Mouse (Mus musculus) liver, postnatal 0 days (tissue): ENCODE measurements around the gene Zfp990. TPM values are rescaled to one million over a fixed set of nuclear protein-coding genes. Genes with fewer than 3 reads are reported as not detected.
"Not testable (repeated sequence)": the region's sequence is repeated elsewhere in the genome, so short reads cannot be mapped to it uniquely, and the experiment has no call there.

ENCODE experiments used
- ATAC-seq: fragments of 200-750 bp; cut with Nextera tagmentation; 2 replicates; pipeline ENCODE4 v1.8.0; 2017; ENCODE audit warnings: mild to moderate bottlenecking, moderate library complexity
- DNase-seq: peaks from one replicate; pipeline ENCODE4 v3.0.0-alpha.2; 2016
- H3K27ac ChIP-seq: fragments of 300-500 bp; sonication (generic); 2 replicates; pipeline ENCODE4 v1.5.1; 2014; ENCODE audit warnings: antibody characterized with exemption, moderate library complexity, mild to moderate bottlenecking, low read depth
- H3K27me3 ChIP-seq: fragments of 300-500 bp; sonication (generic); 2 replicates; pipeline ENCODE4 v1.6.1; 2014; ENCODE audit warnings: low read length, control low read depth, mixed read lengths; ENCODE audit not compliant: insufficient read depth
- H3K36me3 ChIP-seq: fragments of 300-500 bp; sonication (generic); replicated peaks from 2 replicates; pipeline ENCODE4 v1.6.1; 2014; ENCODE audit warnings: mild to moderate bottlenecking, control low read depth, low read length, moderate library complexity, mixed read lengths; ENCODE audit not compliant: insufficient read depth
- H3K4me1 ChIP-seq: fragments of 300-500 bp; sonication (generic); 2 replicates; pipeline ENCODE4 v1.6.1; 2014; ENCODE audit warnings: antibody characterized with exemption, mild to moderate bottlenecking, control low read depth; ENCODE audit not compliant: insufficient read depth
- H3K4me2 ChIP-seq: fragments of 300-500 bp; sonication (generic); 2 replicates; pipeline ENCODE4 v1.6.1; 2014; ENCODE audit warnings: low read depth, mild to moderate bottlenecking, low read length, moderate library complexity, mixed read lengths
- H3K4me3 ChIP-seq: fragments of 300-500 bp; sonication (generic); 2 replicates; pipeline ENCODE4 v1.5.1; 2014; ENCODE audit warnings: low read depth, low read length
- H3K9ac ChIP-seq: fragments of 300-500 bp; sonication (generic); replicated peaks from 2 replicates; pipeline ENCODE4 v1.6.1; 2014; ENCODE audit warnings: mild to moderate bottlenecking, moderate library complexity
- H3K9me3 ChIP-seq: fragments of 300-500 bp; sonication (generic); 2 replicates; pipeline ENCODE4 v1.6.1; 2016; ENCODE audit warnings: mild to moderate bottlenecking, control low read depth, low read length, mixed read lengths
- CTCF ChIP-seq: sonication (generic); IDR thresholded peaks from 2 replicates; pipeline ENCODE4 v1.5.1; 2016; ENCODE audit warnings: antibody characterized with exemption, low read depth
- EP300 ChIP-seq: IDR thresholded peaks from 2 replicates; pipeline ENCODE4 v1.6.1; 2016; ENCODE audit warnings: antibody characterized with exemption, low read depth, mild to moderate bottlenecking
- WGBS: fragments of 180-500 bp; shearing (Covaris S2); extraction: QIAGEN DNeasy Blood & Tissue Kit; methylation state at CpG from one replicate; pipeline ENCODE4 v1.1.7; 2014; ENCODE audit not compliant: insufficient replicate concordance; 5-methylcytosine and 5-hydroxymethylcytosine counted together
- polyA plus RNA-seq: library from polyadenylated mRNA; unstranded; fragments of >200 nt; fragmentation: Nextera tagmentation; extraction: Ambion mirVana; gene quantifications from 2 replicates; pipeline ENCODE4 v1.2.1, GENCODE M21; 2015

Zfp990 gene
- polyA plus RNA-seq, 1 experiment from 2014 or later, result not detected

GRCm38 (mm10) chr4:145517391-145517790 lies 6.8 kb downstream of the Zfp990 start:
- H3K36me3 ChIP-seq, H3K9me3 ChIP-seq, H3K9ac ChIP-seq, H3K27me3 ChIP-seq, H3K27ac ChIP-seq, H3K4me1 ChIP-seq, DNase-seq, H3K4me2 ChIP-seq, H3K4me3 ChIP-seq, ATAC-seq: not testable (repeated sequence)
- no CpG with 5 or more reads among the region's 1 CpGs for WGBS

DNA sequence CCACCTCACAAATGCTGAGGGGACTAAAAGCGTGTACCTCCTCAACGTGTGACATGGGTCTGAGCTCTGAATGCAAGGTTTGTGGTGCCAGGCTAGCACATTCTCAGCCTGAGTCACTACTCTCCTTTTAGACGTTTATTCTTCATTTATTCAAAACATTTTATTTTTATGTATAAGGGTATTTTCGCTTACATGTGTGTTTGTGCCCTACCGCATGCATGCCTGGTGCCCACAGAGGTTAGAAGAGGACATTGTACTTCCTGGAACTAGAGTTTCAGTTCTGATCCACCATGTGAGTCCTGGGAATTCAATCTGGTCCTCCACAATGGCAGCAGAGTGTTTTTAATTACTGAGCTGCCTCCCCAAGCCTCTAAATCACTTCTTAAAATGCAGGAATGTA lies 33.3 kb downstream of the Zfp990 start:
- 67% methylated on average over 5 of the region's 5 CpGs for WGBS

DNA sequence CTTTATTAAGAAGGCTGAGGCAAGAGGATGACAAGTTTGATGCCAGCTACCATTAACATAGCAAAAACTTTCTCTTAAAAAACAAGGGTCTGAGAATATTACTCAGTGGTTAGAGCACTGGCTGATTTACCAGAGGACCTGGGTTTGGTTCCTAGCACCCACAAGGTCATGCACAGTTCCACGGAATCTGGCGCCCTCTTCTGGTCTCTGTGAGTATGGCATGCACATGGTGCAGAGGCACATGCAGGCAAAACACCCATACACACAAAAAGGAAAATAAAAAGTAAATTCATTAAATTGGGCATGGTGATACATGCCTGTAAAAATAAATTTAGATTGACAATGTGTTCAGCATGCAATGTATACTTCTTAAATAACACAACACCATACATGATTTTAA lies 34.5 kb downstream of the Zfp990 start:
- 20% methylated on average over 2 of the region's 2 CpGs for WGBS
- 0 out of 2 replicates have a peak, but pooled peaks have one; percentile 18 for TF ChIP-seq CTCF

More for the DNA sequence above, 33.3 kb downstream of the Zfp990 start:
- H3K4me3 ChIP-seq, H3K27me3 ChIP-seq, H3K9me3 ChIP-seq, H3K27ac ChIP-seq, H3K36me3 ChIP-seq, H3K4me2 ChIP-seq, H3K4me1 ChIP-seq, DNase-seq, H3K9ac ChIP-seq, ATAC-seq: not testable (repeated sequence)

DNA sequence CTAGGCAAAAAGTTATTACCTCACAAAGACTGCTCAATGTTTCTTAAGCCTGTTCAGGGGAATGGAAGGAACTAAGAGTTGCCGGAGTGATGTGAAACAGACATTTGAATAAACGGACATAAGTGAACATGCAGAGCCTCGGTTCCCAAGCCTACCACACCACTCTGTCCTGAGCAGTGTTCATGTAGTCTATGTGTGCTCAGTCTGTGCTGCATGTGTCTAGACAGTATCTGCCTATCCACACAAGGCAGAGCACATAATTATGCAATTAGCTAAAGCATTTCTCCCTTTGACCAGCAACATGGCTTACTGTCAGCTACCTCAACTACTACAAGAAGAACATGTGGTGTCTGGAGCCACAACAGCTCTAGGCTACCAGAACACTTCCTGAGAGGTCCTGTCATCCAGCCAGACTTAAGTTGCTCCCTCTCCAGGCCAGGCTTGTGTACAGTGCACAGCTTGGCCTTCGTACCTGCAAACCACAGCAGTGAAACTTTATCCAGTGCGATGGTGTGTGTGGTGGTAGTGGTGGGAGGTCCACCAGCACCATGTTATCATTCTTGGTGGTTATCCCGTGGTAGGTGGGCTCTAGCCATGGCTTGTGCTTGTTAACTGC lies 35.3 kb downstream of the Zfp990 start:
- H3K27me3 ChIP-seq, DNase-seq, ATAC-seq, H3K27ac ChIP-seq, H3K4me3 ChIP-seq, H3K4me1 ChIP-seq, H3K36me3 ChIP-seq, H3K9me3 ChIP-seq, H3K4me2 ChIP-seq, H3K9ac ChIP-seq: not testable (repeated sequence)
- 69% methylated on average over 6 of the region's 6 CpGs for WGBS

More for the DNA sequence above, 34.5 kb downstream of the Zfp990 start:
- H3K9me3 ChIP-seq, H3K36me3 ChIP-seq, H3K4me3 ChIP-seq, H3K4me2 ChIP-seq, H3K4me1 ChIP-seq, H3K27me3 ChIP-seq, DNase-seq, H3K9ac ChIP-seq, ATAC-seq, H3K27ac ChIP-seq: not testable (repeated sequence)

- not testable (repeated sequence) for H3K27me3 ChIP-seq, H3K9me3 ChIP-seq, H3K4me3 ChIP-seq, DNase-seq, H3K9ac ChIP-seq, H3K27ac ChIP-seq, H3K36me3 ChIP-seq, H3K4me2 ChIP-seq, ATAC-seq, H3K4me1 ChIP-seq
- 85% methylated on average over 3 of the region's 3 CpGs for WGBS
These were observed 35.9 kb downstream of the Zfp990 start for GRCm38 (mm10) chr4:145546477-145546876.

- H3K9ac ChIP-seq, result no peak overlapping the region
- no peaks in the 10 kb centered on the region for H3K27me3 ChIP-seq
- no peaks in the 10 kb centered on the region for H3K4me1 ChIP-seq
- no peak overlapping the region for H3K27ac ChIP-seq
- no peak overlapping the region for H3K4me3 ChIP-seq
- H3K4me2 ChIP-seq, result no peak overlapping the region
- TF ChIP-seq CTCF (no peak), EP300 (no peak)
- no peak for ATAC-seq
- DNase-seq, result no peak
- 65% methylated on average over 1 of the region's 1 CpGs for WGBS
- H3K36me3 ChIP-seq, result no peaks in the 10 kb centered on the region
- H3K9me3 ChIP-seq, result peaks cover 2% of the 10 kb centered on the region; the same call in 1 of the 2 replicates
These were observed 46.1 kb downstream of the Zfp990 start for GRCm38 (mm10) chr4:145556680-145557079.

- H3K4me2 ChIP-seq, result no peak overlapping the region
- WGBS, result 35% methylated on average over 3 of the region's 3 CpGs
These were observed 49.0 kb downstream of the Zfp990 start for GRCm38 (mm10) chr4:145559505-145560099.

More at GRCm38 (mm10) chr4:145559505-145560099, 49.0 kb downstream of the Zfp990 start:
- Histone ChIP-seq H3K9me3 (peaks cover 2% of the 10 kb centered on the region; the same call in 1 of the 2 replicates), H3K27me3 (no peaks in the 10 kb centered on the region), H3K4me1 (no peaks in the 10 kb centered on the region), H3K36me3 (no peaks in the 10 kb centered on the region), H3K9ac (no peak overlapping the region), H3K27ac (no peak overlapping the region), H3K4me3 (no peak overlapping the region)
- ATAC-seq (no peak), DNase-seq (no peak)
- TF ChIP-seq EP300 (no peak), CTCF (no peak)
